Mouse (Mus musculus) myocyte (in vitro differentiated cells): Measurements from ENCODE around the gene Pcyox1.

ENCODE experiments used
- MAX ChIP-seq: IDR thresholded peaks from one replicate; pipeline ENCODE4 v1.6.1; 2011; ENCODE audit warnings: low read depth, mild to moderate bottlenecking, control low read depth
- POLR2A ChIP-seq: IDR thresholded peaks from one replicate; pipeline ENCODE4 v1.6.1; 2011; ENCODE audit warnings: low read depth, mild to moderate bottlenecking, control low read depth, moderate library complexity; ENCODE audit not compliant: insufficient read length
- TCF12 ChIP-seq: IDR thresholded peaks from one replicate; pipeline ENCODE4 v1.6.1; 2011; ENCODE audit warnings: mild to moderate bottlenecking, control low read depth; ENCODE audit not compliant: poor library complexity, insufficient read depth, severe bottlenecking

GRCm38 (mm10) chr6:86439531-86439930 lies 42.6 kb upstream of the Pcyox1 start:
- no peak for TF ChIP-seq TCF12
- TF ChIP-seq POLR2A = no peak
- no peak for TF ChIP-seq MAX
